Mouse (Mus musculus): ENCODE results near the gene Adra1d. TPM values are rescaled to one million over a fixed set of nuclear protein-coding genes. Genes with fewer than 3 reads are reported as not detected.

The Adra1d gene
- polyA plus RNA-seq, 1 experiment from 2014 or later: 1.4 TPM

DNA sequence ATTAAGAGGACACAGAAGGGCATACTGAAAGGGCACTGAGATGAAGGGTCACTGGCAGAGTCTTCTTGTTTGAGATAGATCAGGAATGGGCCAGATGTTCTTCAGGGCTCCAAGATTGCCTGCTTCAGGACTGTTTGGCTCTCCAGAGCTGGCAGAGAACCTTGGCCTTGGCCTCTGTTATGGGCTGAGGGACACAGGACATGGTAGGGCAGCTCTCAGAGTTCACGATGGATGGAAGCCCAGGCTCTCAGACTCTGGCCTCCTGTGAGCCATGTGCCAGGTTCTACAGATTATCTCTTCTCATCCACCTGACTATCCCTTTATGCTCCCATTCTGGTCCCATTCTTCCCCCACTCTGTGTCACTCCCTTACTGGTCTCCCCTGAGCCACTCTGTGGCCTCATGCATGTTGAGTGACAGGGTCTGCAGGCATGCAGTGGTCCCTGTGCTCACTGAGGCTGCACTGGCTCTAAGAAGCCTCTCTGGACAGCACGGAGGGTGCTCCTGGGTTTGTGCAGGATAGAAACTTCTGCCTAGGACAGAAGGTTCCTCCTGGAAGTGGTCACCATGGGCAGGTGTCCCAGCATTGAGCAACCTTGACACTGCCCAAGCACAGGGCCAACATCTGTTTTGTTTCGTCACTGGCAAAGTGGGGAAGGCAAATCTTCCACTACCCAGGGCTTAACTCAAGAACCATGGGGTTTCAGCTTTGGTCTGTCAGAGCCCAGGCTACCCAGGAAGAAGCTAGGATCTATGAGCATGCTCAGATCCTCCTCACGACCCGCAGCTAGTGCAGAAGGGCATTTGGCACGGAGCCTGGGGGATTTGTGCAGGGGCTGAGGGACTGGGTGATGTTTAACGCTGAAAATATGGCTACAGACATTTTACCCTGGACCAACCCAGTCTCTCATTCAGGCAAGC lies 10.1 kb downstream of the Adra1d start:
- H3K4me1 ChIP-seq: 0 out of 2 replicates have a peak, but pooled peaks cover 3% of the 10 kb centered on the region
- no peak overlapping the region for H3K27ac ChIP-seq (replicated peaks)
- H3K4me3 ChIP-seq (replicated peaks): no peak overlapping the region
- H3K9me3 ChIP-seq (replicated peaks): no peaks in the 10 kb centered on the region
- ATAC-seq (ENCODE audit: insufficient number of reproducible peaks, low FRiP score, low TSS enrichment, low read depth): no peak
- no peaks in the 10 kb centered on the region for H3K36me3 ChIP-seq
- H3K27me3 ChIP-seq: peaks cover 81% of the 10 kb centered on the region
- no peak overlapping the region for H3K9ac ChIP-seq
- WGBS: 51% methylated on average over 7 of the region's 7 CpGs
- H3K4me2 ChIP-seq (replicated peaks): no peak overlapping the region

GRCm38 (mm10) chr2:131550906-131551305 lies 11.2 kb downstream of the Adra1d start:
- 58% methylated on average over 2 of the region's 2 CpGs for WGBS
- Histone ChIP-seq H3K4me2 (replicated peaks) (no peak overlapping the region), H3K4me1 (peaks cover 13% of the 10 kb centered on the region), H3K36me3 (no peaks in the 10 kb centered on the region), H3K27ac (replicated peaks) (no peak overlapping the region), H3K9ac (no peak overlapping the region), H3K9me3 (replicated peaks) (no peaks in the 10 kb centered on the region), H3K27me3 (peaks cover 81% of the 10 kb centered on the region), H3K4me3 (replicated peaks) (no peak overlapping the region)
- ATAC-seq (ENCODE audit: insufficient number of reproducible peaks, low FRiP score, low TSS enrichment, low read depth): no peak

- H3K27me3 ChIP-seq: peaks cover 82% of the 10 kb centered on the region
- peaks cover 16% of the 10 kb centered on the region for H3K4me1 ChIP-seq
- H3K9me3 ChIP-seq (replicated peaks): no peaks in the 10 kb centered on the region
- H3K9ac ChIP-seq: no peak overlapping the region
- H3K4me3 ChIP-seq (replicated peaks): no peak overlapping the region
- H3K4me2 ChIP-seq (replicated peaks): no peak overlapping the region
- H3K27ac ChIP-seq (replicated peaks): no peak overlapping the region
- no peaks in the 10 kb centered on the region for H3K36me3 ChIP-seq
- ATAC-seq (ENCODE audit: insufficient number of reproducible peaks, low FRiP score, low TSS enrichment, low read depth): no peak
- 69% methylated on average over 2 of the region's 2 CpGs for WGBS
Measured at GRCm38 (mm10) chr2:131550474-131550873, 11.6 kb downstream of the Adra1d start.

DNA sequence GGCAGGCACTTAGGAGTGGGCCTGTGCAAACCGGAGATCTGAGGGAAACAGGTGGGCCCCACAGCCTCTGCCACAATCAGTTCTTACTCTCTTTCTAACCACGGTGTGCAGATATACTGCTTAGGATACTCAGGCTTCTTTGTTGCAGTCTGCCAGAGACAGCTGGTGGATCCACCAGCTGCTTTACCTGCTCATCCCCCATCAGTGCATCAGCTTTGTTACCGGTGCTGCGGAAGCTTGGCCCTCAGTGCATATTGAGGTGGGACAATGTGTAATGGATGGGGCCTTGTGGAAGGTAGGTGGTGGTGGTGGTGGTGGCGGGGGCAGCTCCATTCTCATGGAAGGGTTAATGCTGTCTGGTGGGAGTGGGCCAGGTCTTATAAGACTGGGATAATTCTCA lies 13.0 kb downstream of the Adra1d start:
- Histone ChIP-seq H3K4me2 (replicated peaks) (no peak overlapping the region), H3K9ac (no peak overlapping the region), H3K36me3 (no peaks in the 10 kb centered on the region), H3K27me3 (peaks cover 75% of the 10 kb centered on the region), H3K4me1 (peaks cover 16% of the 10 kb centered on the region), H3K9me3 (replicated peaks) (no peaks in the 10 kb centered on the region), H3K4me3 (replicated peaks) (no peak overlapping the region), H3K27ac (replicated peaks) (no peak overlapping the region)
- 80% methylated on average over 5 of the region's 5 CpGs for WGBS
- no peak for ATAC-seq (ENCODE audit: insufficient number of reproducible peaks, low FRiP score, low TSS enrichment, low read depth)

DNA sequence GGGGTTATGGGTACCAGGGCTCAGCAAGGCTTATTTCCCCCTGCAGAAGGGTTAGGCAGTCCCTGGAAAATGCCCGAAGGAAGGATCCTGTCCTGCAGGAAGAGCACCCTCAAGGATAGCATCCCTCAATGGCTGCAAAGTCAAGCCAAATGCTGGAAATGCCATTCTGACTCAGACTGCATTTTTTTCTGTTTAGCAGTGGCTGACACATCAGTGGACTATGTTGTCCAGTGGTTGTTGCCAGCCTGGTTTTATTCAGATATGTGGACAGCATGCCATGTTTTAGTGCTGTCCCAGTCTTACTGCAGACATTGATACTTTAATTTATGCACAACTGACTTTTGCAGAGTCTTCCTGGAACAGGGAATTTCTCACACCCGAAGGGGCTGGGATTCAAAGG lies 13.8 kb downstream of the Adra1d start:
- Histone ChIP-seq H3K4me3 (replicated peaks) (no peak overlapping the region), H3K36me3 (no peaks in the 10 kb centered on the region), H3K9me3 (replicated peaks) (no peaks in the 10 kb centered on the region), H3K27me3 (peaks cover 68% of the 10 kb centered on the region), H3K9ac (no peak overlapping the region), H3K4me2 (replicated peaks) (no peak overlapping the region), H3K4me1 (peaks cover 16% of the 10 kb centered on the region), H3K27ac (replicated peaks) (no peak overlapping the region)
- ATAC-seq (ENCODE audit: insufficient number of reproducible peaks, low FRiP score, low TSS enrichment, low read depth): no peak
- 53% methylated on average over 2 of the region's 2 CpGs for WGBS

GRCm38 (mm10) chr2:131546745-131547408 lies 15.2 kb downstream of the Adra1d start:
- H3K27ac ChIP-seq (replicated peaks): peak overlapping the region; percentile 13; the same call in 1 of the 2 replicates
- no peaks in the 10 kb centered on the region for H3K36me3 ChIP-seq
- H3K4me1 ChIP-seq: peaks cover 16% of the 10 kb centered on the region
- peaks cover 56% of the 10 kb centered on the region for H3K27me3 ChIP-seq
- H3K4me2 ChIP-seq (replicated peaks): peak overlapping the region; percentile 88
- no peak overlapping the region for H3K9ac ChIP-seq
- WGBS: 11% methylated on average over 19 of the region's 19 CpGs
- no peak for ATAC-seq (ENCODE audit: insufficient number of reproducible peaks, low FRiP score, low TSS enrichment, low read depth)
- H3K4me3 ChIP-seq (replicated peaks): peak overlapping the region; percentile 47
- no peaks in the 10 kb centered on the region for H3K9me3 ChIP-seq (replicated peaks)

GRCm38 (mm10) chr2:131546308-131546700 lies 15.8 kb downstream of the Adra1d start:
- under 1% methylated on average over 27 of the region's 27 CpGs for WGBS

GRCm38 (mm10) chr2:131545386-131546307 lies 16.4 kb downstream of the Adra1d start:
- peak overlapping the region; percentile 26; the same call in 1 of the 2 replicates for H3K9ac ChIP-seq
- ATAC-seq (ENCODE audit: insufficient number of reproducible peaks, low FRiP score, low TSS enrichment, low read depth): peak; percentile 41
- 2% methylated on average over 45 of the region's 45 CpGs for WGBS

More at GRCm38 (mm10) chr2:131546308-131546700, 15.8 kb downstream of the Adra1d start:
- peak overlapping the region; percentile 26; the same call in 1 of the 2 replicates for H3K9ac ChIP-seq
- H3K4me2 ChIP-seq (replicated peaks): peak overlapping the region; percentile 88
- H3K27ac ChIP-seq (replicated peaks): no peak overlapping the region; the same call in 1 of the 2 replicates
- ATAC-seq (ENCODE audit: insufficient number of reproducible peaks, low FRiP score, low TSS enrichment, low read depth): no peak
- H3K36me3 ChIP-seq: no peaks in the 10 kb centered on the region
- no peaks in the 10 kb centered on the region for H3K9me3 ChIP-seq (replicated peaks)
- H3K4me3 ChIP-seq (replicated peaks): peak overlapping the region; percentile 47
- peaks cover 52% of the 10 kb centered on the region for H3K27me3 ChIP-seq
- H3K4me1 ChIP-seq: peaks cover 16% of the 10 kb centered on the region

GRCm38 (mm10) chr2:131542531-131542930 lies 19.6 kb downstream of the Adra1d start:
- no peak for ATAC-seq (ENCODE audit: insufficient number of reproducible peaks, low FRiP score, low TSS enrichment, low read depth)
- H3K36me3 ChIP-seq: no peaks in the 10 kb centered on the region
- H3K4me1 ChIP-seq: peaks cover 16% of the 10 kb centered on the region
- H3K27me3 ChIP-seq: peaks cover 21% of the 10 kb centered on the region
- WGBS: 20% methylated on average over 6 of the region's 6 CpGs
- H3K9me3 ChIP-seq (replicated peaks): no peaks in the 10 kb centered on the region
- no peak overlapping the region for H3K9ac ChIP-seq
- H3K4me2 ChIP-seq (replicated peaks): no peak overlapping the region
- no peak overlapping the region for H3K27ac ChIP-seq (replicated peaks)
- H3K4me3 ChIP-seq (replicated peaks): no peak overlapping the region

More at GRCm38 (mm10) chr2:131545386-131546307, 16.4 kb downstream of the Adra1d start:
- Histone ChIP-seq H3K4me3 (replicated peaks) (peak overlapping the region; percentile 47), H3K27ac (replicated peaks) (no peak overlapping the region), H3K4me2 (replicated peaks) (peak overlapping the region; percentile 88), H3K27me3 (peaks cover 46% of the 10 kb centered on the region), H3K9me3 (replicated peaks) (no peaks in the 10 kb centered on the region), H3K36me3 (no peaks in the 10 kb centered on the region), H3K4me1 (peaks cover 16% of the 10 kb centered on the region)

- Histone ChIP-seq H3K4me2 (replicated peaks) (no peak overlapping the region), H3K9me3 (replicated peaks) (no peaks in the 10 kb centered on the region), H3K27me3 (peaks cover 12% of the 10 kb centered on the region), H3K4me3 (replicated peaks) (no peak overlapping the region), H3K36me3 (no peaks in the 10 kb centered on the region), H3K9ac (no peak overlapping the region), H3K27ac (replicated peaks) (no peak overlapping the region), H3K4me1 (peaks cover 12% of the 10 kb centered on the region)
- no peak for ATAC-seq (ENCODE audit: insufficient number of reproducible peaks, low FRiP score, low TSS enrichment, low read depth)
- WGBS: 79% methylated on average over 4 of the region's 4 CpGs
Measured at GRCm38 (mm10) chr2:131541686-131542085, 20.4 kb downstream of the Adra1d start.

Measured in embryonic facial prominence, embryonic 15.5 days (tissue).